Mouse (Mus musculus) kidney, embryonic 16.5 days (tissue): ENCODE measurements around the gene Chd3. TPM values are rescaled to one million over a fixed set of nuclear protein-coding genes. Genes with fewer than 3 reads are reported as not detected.

Source experiments
- ATAC-seq: fragments of 200-750 bp; cut with Nextera tagmentation; 2 replicates; pipeline ENCODE4 v1.8.0; 2017; ENCODE audit warnings: moderate TSS enrichment; ENCODE audit not compliant: low FRiP score, low TSS enrichment
- H3K27ac ChIP-seq: fragments of 300-500 bp; sonication (generic); 2 replicates; pipeline ENCODE4 v1.5.1; 2014; ENCODE audit warnings: low read length
- H3K27me3 ChIP-seq: fragments of 300-500 bp; sonication (generic); 2 replicates; pipeline ENCODE4 v1.6.1; 2014; ENCODE audit warnings: low read length, control low read depth, mixed read lengths; ENCODE audit not compliant: insufficient read depth
- H3K36me3 ChIP-seq: fragments of 300-500 bp; sonication (generic); 2 replicates; pipeline ENCODE4 v1.6.1; 2014; ENCODE audit warnings: low read length, control low read depth, mixed read lengths; ENCODE audit not compliant: insufficient read depth
- H3K4me1 ChIP-seq: fragments of 300-500 bp; sonication (generic); 2 replicates; pipeline ENCODE4 v1.6.1; 2014; ENCODE audit warnings: low read length, control low read depth, mixed read lengths; ENCODE audit not compliant: insufficient read depth
- H3K4me2 ChIP-seq: fragments of 300-500 bp; sonication (generic); replicated peaks from 2 replicates; pipeline ENCODE4 v1.6.1; 2014; ENCODE audit warnings: low read depth, low read length
- H3K4me3 ChIP-seq: fragments of 300-500 bp; sonication (generic); 2 replicates; pipeline ENCODE4 v1.5.1; 2014; ENCODE audit warnings: mild to moderate bottlenecking, low read length
- H3K9ac ChIP-seq: fragments of 300-500 bp; sonication (generic); replicated peaks from 2 replicates; pipeline ENCODE4 v1.6.1; 2014; ENCODE audit warnings: low read length
- H3K9me3 ChIP-seq: fragments of 300-500 bp; sonication (generic); 2 replicates; pipeline ENCODE4 v1.6.1; 2016; ENCODE audit warnings: low read length, control low read depth
- WGBS: fragments of 180-500 bp; shearing (Covaris S2); extraction: QIAGEN DNeasy Blood & Tissue Kit; methylation state at CpG from one replicate; pipeline ENCODE4 v1.1.7; 2014; 5-methylcytosine and 5-hydroxymethylcytosine counted together
- polyA plus RNA-seq: library from polyadenylated mRNA; unstranded; fragments of >200 nt; fragmentation: Nextera tagmentation; extraction: Ambion mirVana; gene quantifications from 2 replicates; pipeline ENCODE4 v1.2.1, GENCODE M21; 2015

Gene Chd3
- 58.6 and 67.2 TPM in 2 replicates for polyA plus RNA-seq

DNA sequence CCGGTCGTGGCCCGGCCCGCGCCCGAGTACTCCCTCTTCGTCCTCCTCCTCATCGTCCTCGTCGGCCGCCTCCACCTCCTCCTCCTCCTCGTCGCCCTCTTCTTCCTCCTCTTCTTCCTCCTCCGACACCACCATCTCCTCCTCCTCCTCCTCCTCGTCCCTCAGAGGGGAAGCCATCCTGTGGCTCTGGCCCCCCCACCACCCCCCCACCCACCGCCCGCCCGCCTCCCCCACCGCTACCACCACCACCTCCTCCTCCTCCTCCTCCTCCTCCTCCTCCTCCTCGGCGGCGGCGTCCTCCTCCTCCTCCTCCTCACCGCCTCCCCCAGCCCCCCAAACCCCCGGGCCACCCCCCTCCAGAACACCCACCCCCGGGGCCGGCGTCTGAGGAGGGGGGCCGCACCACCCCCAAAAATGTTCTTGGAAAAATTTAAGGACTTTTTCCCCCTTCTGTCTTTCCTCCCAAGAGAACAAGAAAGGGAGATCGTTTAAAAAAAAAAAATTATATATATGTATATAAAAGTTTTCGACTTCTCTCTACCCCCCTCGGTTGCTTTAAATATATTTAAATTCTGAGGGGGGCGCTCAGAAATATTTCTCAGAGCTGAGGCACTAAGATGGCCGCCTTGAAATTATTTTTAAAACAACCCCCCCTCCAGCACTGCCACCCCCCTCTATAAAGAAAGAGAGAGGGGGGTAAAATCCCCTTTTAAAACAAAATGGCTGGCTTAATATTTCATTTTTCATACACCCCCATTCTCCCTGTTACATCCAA is at the start of gene Chd3:
Gene Chd3 (minus strand): TSS at position 192 of the 775 bp plus-strand sequence.
- Histone ChIP-seq H3K4me3 (peak within 1 kb of the TSS; percentile 88), H3K27me3 (no peaks in the 10 kb centered on the region), H3K4me1 (peaks cover 56% of the 10 kb centered on the region), H3K9me3 (no peaks in the 10 kb centered on the region), H3K4me2 (peak within 1 kb of the TSS; percentile 76), H3K27ac (peak within 1 kb of the TSS; percentile 100), H3K9ac (peak within 1 kb of the TSS; percentile 100), H3K36me3 (peaks cover 13% of the 10 kb centered on the region)
- under 1% methylated on average over 18 of the region's 34 CpGs for WGBS
- no peak for ATAC-seq

DNA sequence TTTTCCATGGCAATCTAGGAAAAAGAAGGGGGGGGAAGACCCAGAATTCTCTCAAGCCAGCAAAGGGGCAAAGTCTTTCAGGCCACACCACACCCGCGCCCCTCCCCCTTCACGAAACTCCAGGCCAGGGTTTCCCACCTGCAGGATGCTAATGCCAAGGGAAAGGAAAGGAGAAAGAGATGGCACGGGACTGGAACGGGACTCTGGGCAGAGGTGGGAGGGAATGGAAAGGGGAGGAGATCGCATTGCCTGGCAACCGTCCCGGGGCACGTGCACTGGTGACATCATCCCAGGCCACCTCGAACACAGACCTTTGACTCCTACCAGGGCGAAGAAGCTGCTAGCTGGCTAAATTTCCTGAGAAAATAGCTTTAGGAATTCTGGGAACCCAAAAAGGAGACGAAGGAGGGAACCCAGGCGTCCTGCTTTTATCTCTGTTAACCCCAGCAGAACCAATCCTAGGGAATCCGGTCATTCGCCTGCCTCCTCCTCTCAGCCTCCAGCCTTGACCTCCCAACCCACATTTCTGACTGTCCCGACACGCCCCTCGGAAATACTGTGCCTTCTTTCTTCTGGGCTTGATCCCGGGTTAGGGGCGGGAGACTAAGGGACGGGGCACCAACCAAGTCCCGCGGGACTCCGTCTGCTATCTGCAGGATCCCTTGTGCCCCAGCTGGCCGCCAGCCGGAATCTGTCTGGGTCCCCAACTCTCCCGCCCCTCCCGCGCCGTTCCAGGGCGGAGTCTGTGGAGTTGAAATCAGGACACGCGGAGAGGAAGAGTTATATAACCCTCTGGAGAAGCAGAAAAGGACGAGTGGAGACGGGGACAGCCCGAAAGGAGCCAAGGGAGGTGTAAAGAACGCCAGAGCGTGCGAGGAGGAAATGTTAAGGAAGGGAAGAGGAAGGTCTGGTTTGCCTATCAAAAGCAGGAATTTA is 48.5 kb upstream of the Chd3 start:
- H3K4me2 ChIP-seq: peak overlapping the region; percentile 97
- peaks cover 22% of the 10 kb centered on the region for H3K27me3 ChIP-seq
- peaks cover 58% of the 10 kb centered on the region for H3K4me1 ChIP-seq
- under 1% methylated on average over 39 of the region's 39 CpGs for WGBS
- peak; percentile 32 for ATAC-seq
- H3K9me3 ChIP-seq: no peaks in the 10 kb centered on the region
- H3K27ac ChIP-seq: peak overlapping the region; percentile 99
- no peaks in the 10 kb centered on the region; the same call in 1 of the 2 replicates for H3K36me3 ChIP-seq
- peak overlapping the region; percentile 81 for H3K4me3 ChIP-seq
- peak overlapping the region; percentile 80 for H3K9ac ChIP-seq

DNA sequence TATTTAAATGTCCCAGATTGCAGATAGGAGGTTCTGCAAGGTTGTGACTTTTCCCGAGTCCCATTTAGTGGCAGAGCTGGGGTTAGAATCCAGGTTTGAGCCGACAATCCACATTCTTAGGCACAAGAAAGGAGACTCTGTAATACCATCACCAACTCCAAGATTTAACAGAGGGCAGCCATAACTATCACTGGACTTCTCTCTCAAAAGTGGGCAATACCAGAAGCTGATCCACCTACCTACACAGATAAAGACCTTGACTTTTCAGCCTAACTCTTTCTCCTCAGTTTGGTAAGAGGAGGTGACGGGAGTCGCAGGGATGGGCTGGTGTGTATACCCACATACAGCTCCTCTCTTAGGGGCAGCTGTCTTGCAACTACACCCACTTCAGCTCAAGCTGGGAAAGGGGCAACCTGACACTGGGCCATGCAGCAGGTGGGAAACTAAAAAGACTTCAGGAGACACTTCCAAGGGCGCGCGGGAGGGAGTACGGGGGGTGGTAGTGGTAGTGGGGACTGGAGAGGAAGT is 47.8 kb upstream of the Chd3 start:
- WGBS: 7% methylated on average over 8 of the region's 8 CpGs
- H3K27me3 ChIP-seq: peaks cover 15% of the 10 kb centered on the region
- no peaks in the 10 kb centered on the region; the same call in 1 of the 2 replicates for H3K36me3 ChIP-seq
- H3K4me1 ChIP-seq: peaks cover 66% of the 10 kb centered on the region
- peak overlapping the region; percentile 99 for H3K27ac ChIP-seq
- H3K9me3 ChIP-seq: no peaks in the 10 kb centered on the region
- peak overlapping the region; percentile 97 for H3K4me2 ChIP-seq
- ATAC-seq: no peak
- H3K9ac ChIP-seq: peak overlapping the region; percentile 55
- H3K4me3 ChIP-seq: peak overlapping the region; percentile 81

DNA sequence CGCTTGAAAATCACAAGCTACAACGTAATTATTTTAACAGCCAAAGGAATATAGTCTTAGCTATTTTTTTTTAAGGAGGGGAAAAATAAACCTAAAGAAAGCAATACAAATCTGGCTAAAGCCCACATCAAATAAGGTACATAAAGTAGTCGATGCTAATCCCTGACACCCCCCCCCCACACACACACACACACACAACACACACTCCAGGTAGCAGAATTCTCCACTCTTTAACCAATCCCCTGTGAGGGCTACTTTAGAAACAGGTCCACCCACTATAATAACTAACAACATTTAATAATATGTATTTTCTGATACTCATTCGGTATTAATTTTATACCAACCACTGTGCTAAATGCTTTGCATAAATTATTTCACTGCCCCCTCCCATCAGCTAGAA is 47.3 kb upstream of the Chd3 start:
- H3K36me3 ChIP-seq: no peaks in the 10 kb centered on the region; the same call in 1 of the 2 replicates
- H3K4me3 ChIP-seq: peak overlapping the region; percentile 81
- no peak for ATAC-seq
- peak overlapping the region; percentile 97 for H3K9ac ChIP-seq
- 1% methylated on average over 4 of the region's 4 CpGs for WGBS
- H3K27ac ChIP-seq: peak overlapping the region; percentile 99
- peaks cover 10% of the 10 kb centered on the region for H3K27me3 ChIP-seq
- peak overlapping the region; percentile 97 for H3K4me2 ChIP-seq
- H3K4me1 ChIP-seq: peaks cover 68% of the 10 kb centered on the region
- H3K9me3 ChIP-seq: no peaks in the 10 kb centered on the region

DNA sequence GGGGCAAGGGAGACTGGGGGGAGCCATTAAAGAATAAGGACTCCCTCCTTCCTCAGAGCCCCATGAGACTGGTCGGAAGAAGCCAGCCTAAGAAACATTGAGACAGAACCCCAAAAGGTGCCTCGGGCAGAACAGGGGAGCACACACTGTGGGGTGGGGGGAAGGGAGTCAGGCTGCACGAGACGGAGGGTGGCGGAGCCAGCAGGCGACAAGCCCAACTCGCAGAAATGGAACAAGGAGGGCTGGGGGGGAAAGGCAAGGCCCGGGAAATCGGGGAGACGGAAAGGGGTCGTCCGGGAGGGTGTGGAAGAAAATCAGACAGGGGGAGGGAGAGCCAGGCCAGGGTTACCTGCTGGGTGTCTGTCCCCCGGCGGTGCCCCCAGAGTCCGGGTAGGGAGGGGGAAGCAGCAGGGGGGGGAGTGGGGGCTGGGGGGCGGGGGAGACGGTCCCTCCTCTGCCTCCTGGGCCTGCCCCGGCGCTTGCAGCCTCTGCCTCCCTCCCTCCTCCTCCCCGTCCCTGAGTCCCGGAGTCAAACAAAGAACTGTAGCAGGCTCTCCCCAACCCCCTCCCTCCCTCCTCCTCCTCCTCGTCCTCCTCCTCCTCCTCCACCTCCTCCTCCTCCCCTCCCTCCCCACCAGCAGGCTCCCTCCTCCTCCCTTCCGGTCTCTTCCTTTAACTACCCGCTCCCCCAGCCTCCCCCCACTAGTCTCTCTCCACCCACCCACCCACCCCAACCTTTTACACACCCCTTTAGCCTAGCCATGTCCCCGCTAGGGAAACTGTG is 46.7 kb upstream of the Chd3 start:
- peaks cover 63% of the 10 kb centered on the region for H3K4me1 ChIP-seq
- H3K36me3 ChIP-seq: no peaks in the 10 kb centered on the region; the same call in 1 of the 2 replicates
- no peak for ATAC-seq
- peak overlapping the region; percentile 99 for H3K27ac ChIP-seq
- peak overlapping the region; percentile 81 for H3K4me3 ChIP-seq
- H3K4me2 ChIP-seq: peak overlapping the region; percentile 97
- no peaks in the 10 kb centered on the region for H3K9me3 ChIP-seq
- peak overlapping the region; percentile 97 for H3K9ac ChIP-seq
- 0% methylated on average over 17 of the region's 25 CpGs for WGBS
- peaks cover 4% of the 10 kb centered on the region for H3K27me3 ChIP-seq

DNA sequence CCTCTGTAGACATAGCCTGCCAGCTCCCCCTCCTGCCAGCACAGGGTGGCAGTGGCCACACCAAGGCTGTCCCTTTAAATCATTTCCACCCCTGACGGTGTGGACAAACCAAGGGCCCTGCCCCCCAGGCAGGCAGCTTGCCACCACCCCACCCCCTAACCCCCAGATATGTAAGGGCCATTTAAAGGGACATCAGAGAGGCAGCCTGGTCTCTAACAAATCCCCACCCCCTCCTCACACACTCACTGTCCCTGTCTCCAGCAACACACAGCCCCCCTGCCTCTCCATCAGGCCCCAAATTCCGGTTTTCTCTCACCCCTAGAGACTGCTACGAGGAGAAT is 46.1 kb upstream of the Chd3 start:
- H3K27me3 ChIP-seq: no peaks in the 10 kb centered on the region
- H3K36me3 ChIP-seq: no peaks in the 10 kb centered on the region; the same call in 1 of the 2 replicates
- WGBS: 0% methylated on average over 3 of the region's 3 CpGs
- H3K4me3 ChIP-seq: peak overlapping the region; percentile 81
- H3K27ac ChIP-seq: peak overlapping the region; percentile 99
- H3K9ac ChIP-seq: peak overlapping the region; percentile 97
- peak; percentile 20 for ATAC-seq
- H3K4me1 ChIP-seq: peaks cover 57% of the 10 kb centered on the region
- no peaks in the 10 kb centered on the region for H3K9me3 ChIP-seq
- peak overlapping the region; percentile 97 for H3K4me2 ChIP-seq

DNA sequence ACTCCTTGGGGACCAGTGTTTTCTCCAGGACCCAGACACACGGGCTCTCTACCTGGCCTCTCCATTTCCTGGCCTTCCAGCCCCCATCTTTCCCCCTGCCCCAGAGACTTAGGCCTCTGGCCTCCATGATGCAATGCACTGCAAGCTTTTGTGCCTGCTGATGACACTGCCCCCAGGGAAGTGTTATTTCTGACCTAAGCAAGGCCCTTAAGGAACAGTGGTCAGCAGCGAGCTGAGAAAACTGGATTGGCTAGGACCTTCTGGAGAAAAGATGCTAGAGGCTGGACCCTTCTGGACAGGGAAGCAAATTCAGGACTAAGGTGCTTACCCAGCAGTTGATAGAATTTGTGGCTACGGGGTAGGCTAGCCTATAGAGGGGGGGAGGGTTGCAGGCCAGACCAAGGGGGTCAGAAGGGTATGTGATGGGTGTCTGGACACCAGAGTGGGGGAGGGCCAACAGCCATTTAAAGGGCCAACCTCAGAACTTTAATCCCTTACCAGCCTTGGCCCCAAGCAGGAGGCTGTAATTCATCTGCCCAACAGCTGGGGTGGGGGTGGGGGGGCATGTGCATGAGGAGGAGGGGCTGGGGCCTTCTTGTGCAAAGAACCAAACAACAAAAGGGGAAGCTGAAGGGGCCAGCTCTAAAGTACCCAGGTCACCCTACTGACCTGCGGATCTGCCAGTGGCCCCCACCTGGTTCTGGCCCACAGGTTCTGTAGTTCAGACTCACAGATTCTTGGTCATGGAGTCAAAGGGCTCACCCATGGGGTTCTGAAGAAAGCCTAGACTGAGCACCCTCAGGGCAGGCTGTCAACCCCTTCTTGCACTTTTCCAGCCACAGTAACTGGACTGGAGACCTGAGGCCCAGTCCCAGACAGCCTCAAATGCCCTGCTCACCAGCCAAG is 45.5 kb upstream of the Chd3 start:
- no peaks in the 10 kb centered on the region for H3K9me3 ChIP-seq
- H3K4me1 ChIP-seq: peaks cover 51% of the 10 kb centered on the region
- H3K27me3 ChIP-seq: no peaks in the 10 kb centered on the region
- peak overlapping the region; percentile 97 for H3K4me2 ChIP-seq
- H3K4me3 ChIP-seq: peak overlapping the region; percentile 81
- peak overlapping the region; percentile 97 for H3K9ac ChIP-seq
- H3K36me3 ChIP-seq: no peaks in the 10 kb centered on the region; the same call in 1 of the 2 replicates
- 18% methylated on average over 4 of the region's 4 CpGs for WGBS
- peak overlapping the region; percentile 99 for H3K27ac ChIP-seq
- no peak for ATAC-seq

DNA sequence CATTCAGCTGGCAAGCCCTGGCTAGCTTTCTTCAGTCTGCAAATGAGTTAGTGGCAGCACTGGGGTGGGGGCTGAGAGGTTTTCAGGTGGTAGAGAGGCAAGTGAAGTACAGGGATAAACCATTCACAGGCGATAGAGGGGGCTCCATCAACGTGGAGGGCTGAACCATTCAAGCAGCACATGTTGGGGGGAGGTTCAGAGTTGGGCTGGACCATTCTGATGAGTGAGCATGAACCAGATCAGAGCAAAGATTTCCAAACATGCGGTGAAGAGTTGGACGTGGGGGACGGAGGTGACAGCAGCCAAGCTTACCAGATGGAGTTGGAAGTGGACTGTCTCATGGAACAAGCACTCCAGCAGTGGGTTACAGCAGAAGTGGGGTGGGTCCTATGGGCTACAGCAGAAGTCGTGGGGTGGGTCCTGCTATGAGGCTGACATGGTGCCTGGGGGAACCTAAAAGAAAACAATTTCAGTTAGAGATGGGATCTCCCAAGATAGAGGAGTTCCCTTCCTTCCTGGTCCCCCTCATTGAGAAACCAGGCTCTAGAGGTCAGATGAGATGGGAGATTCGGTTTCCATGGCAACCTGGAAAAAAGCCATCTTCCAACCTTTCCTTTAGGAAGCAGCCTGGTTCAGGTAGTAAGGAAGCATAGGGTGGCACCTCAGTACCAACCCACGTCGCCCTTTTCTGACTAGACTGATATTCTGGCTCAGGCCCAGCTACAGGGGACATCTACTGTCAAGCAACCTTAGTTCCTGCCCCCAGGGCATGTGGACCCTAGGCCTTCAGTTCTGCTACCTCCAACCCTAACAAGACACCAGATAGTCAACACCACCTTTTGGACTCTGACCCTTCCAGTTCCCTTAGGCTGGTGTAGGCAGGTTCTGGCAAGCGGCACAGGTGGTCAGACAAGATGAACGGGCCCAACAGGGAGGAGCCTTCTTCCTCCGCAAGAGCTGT is 44.3 kb upstream of the Chd3 start, which contains the start of gene Kdm6b:
Gene Kdm6b (minus strand): TSS at position 455 of the 961 bp plus-strand sequence.
- no peaks in the 10 kb centered on the region; the same call in 1 of the 2 replicates for H3K36me3 ChIP-seq
- H3K4me1 ChIP-seq: peaks cover 46% of the 10 kb centered on the region
- H3K4me2 ChIP-seq: peak within 1 kb of the TSS; percentile 97
- peak within 1 kb of the TSS; percentile 97 for H3K9ac ChIP-seq
- H3K4me3 ChIP-seq: peak within 1 kb of the TSS; percentile 81
- WGBS: 26% methylated on average over 12 of the region's 12 CpGs
- no peaks in the 10 kb centered on the region for H3K27me3 ChIP-seq
- H3K27ac ChIP-seq: peak within 1 kb of the TSS; percentile 99
- no peak for ATAC-seq
- H3K9me3 ChIP-seq: no peaks in the 10 kb centered on the region
